Mouse (Mus musculus) liver, embryonic 14.5 days (tissue): ENCODE measurements around the gene Ak5. TPM values are rescaled to one million over a fixed set of nuclear protein-coding genes. Genes with fewer than 3 reads are reported as not detected.
A peak's percentile ranks its signal among the peaks of the same experiment; 100 is the strongest.

Experiments
- ATAC-seq: fragments of 200-750 bp; cut with Nextera tagmentation; 2 replicates; pipeline ENCODE4 v1.8.0; 2017; ENCODE audit warnings: moderate number of reproducible peaks, mild to moderate bottlenecking, moderate library complexity; ENCODE audit not compliant: insufficient read depth
- DNase-seq, 3 experiments: peaks; one replicate each; pipeline ENCODE4 v3.0.0-alpha.2; 2012 to 2013; ENCODE audit warnings: low read depth in 3 of 3, low spot score in 3 of 3
- H3K27ac ChIP-seq: fragments of 300-500 bp; sonication (generic); 2 replicates; pipeline ENCODE4 v1.5.1; 2014; ENCODE audit warnings: moderate library complexity, mild to moderate bottlenecking, control low read depth, inconsistent platforms
- H3K27me3 ChIP-seq: fragments of 300-500 bp; sonication (generic); 2 replicates; pipeline ENCODE4 v1.6.1; 2014; ENCODE audit warnings: mild to moderate bottlenecking, low read length, moderate library complexity; ENCODE audit not compliant: control insufficient read depth, insufficient read depth
- H3K36me3 ChIP-seq: fragments of 300-500 bp; sonication (generic); replicated peaks from 2 replicates; pipeline ENCODE4 v1.6.1; 2014; ENCODE audit warnings: low read depth; ENCODE audit not compliant: control insufficient read depth, insufficient read depth
- H3K4me1 ChIP-seq, 2 experiments: fragments of 200-500 bp in 1 of 2; fragments of 300-500 bp in 1 of 2; sonication (generic) in 1 of 2; replicated peaks; 2 replicates each; pipeline ENCODE4 v1.6.1; 2012 to 2014; ENCODE audit warnings: antibody characterized with exemption in 1 of 2, inconsistent platforms in 1 of 2, low read length in 1 of 2; ENCODE audit not compliant: control insufficient read depth in 2 of 2, insufficient read depth in 2 of 2
- H3K4me2 ChIP-seq: fragments of 300-500 bp; sonication (generic); 2 replicates; pipeline ENCODE4 v1.6.1; 2014; ENCODE audit warnings: low read depth, mild to moderate bottlenecking, control low read depth, moderate library complexity
- H3K4me3 ChIP-seq, 2 experiments: fragments of 200-500 bp in 1 of 2; fragments of 300-500 bp in 1 of 2; sonication (generic) in 1 of 2; 2 replicates each; pipeline ENCODE4 v1.5.1; 2012 to 2014; ENCODE audit warnings: low read depth in 2 of 2, low read length in 2 of 2, mild to moderate bottlenecking in 2 of 2, control low read depth in 1 of 2, inconsistent platforms in 1 of 2, moderate library complexity in 1 of 2; ENCODE audit not compliant: insufficient read depth in 1 of 2
- H3K9ac ChIP-seq: fragments of 300-500 bp; sonication (generic); replicated peaks from 2 replicates; pipeline ENCODE4 v1.6.1; 2014; ENCODE audit warnings: mild to moderate bottlenecking, control low read depth, moderate library complexity
- H3K9me3 ChIP-seq: fragments of 300-500 bp; sonication (generic); 2 replicates; pipeline ENCODE4 v1.6.1; 2016; ENCODE audit warnings: low read length, mixed read lengths; ENCODE audit not compliant: control insufficient read depth
- CTCF ChIP-seq: IDR thresholded peaks from 2 replicates; pipeline ENCODE4 v1.5.1; 2016; ENCODE audit warnings: antibody characterized with exemption, low read depth, control low read depth
- EP300 ChIP-seq: IDR thresholded peaks from 2 replicates; pipeline ENCODE4 v1.6.1; 2016; ENCODE audit warnings: antibody characterized with exemption, low read depth
- WGBS: fragments of 180-500 bp; shearing (Covaris S2); extraction: QIAGEN DNeasy Blood & Tissue Kit; methylation state at CpG from one replicate; pipeline ENCODE4 v1.1.7; 2014; ENCODE audit not compliant: insufficient replicate concordance; 5-methylcytosine and 5-hydroxymethylcytosine counted together
- polyA plus RNA-seq, 2 experiments: library from polyadenylated mRNA; depleted of rRNA in 1 of 2; stranded (reverse) in 1 of 2; unstranded in 1 of 2; fragments of >200 nt; fragmentation: Nextera tagmentation in 1 of 2; extraction: Ambion mirVana in 1 of 2; gene quantifications; 2 replicates each; pipeline versions ENCODE4 v1.2.1 to v1.2.3; 2012 to 2014

Ak5 gene
- polyA plus RNA-seq, 2 experiments = 0.08 to 0.18 TPM

GRCm38 (mm10) chr3:152468032-152468431, 200.1 kb downstream of the Ak5 start:
- no peak overlapping the region for H3K9ac ChIP-seq
- DNase-seq = no peak
- 76% methylated on average over 8 of the region's 8 CpGs for WGBS
- no peaks in the 10 kb centered on the region for H3K4me1 ChIP-seq
- H3K27me3 ChIP-seq = no peaks in the 10 kb centered on the region
- H3K4me3 ChIP-seq = no peak overlapping the region
- H3K27ac ChIP-seq = no peak overlapping the region
- no peak for ATAC-seq
- no peak overlapping the region for H3K4me2 ChIP-seq
- TF ChIP-seq CTCF (no peak), EP300 (no peak)
- no peaks in the 10 kb centered on the region for H3K9me3 ChIP-seq
- H3K36me3 ChIP-seq = no peaks in the 10 kb centered on the region

DNA sequence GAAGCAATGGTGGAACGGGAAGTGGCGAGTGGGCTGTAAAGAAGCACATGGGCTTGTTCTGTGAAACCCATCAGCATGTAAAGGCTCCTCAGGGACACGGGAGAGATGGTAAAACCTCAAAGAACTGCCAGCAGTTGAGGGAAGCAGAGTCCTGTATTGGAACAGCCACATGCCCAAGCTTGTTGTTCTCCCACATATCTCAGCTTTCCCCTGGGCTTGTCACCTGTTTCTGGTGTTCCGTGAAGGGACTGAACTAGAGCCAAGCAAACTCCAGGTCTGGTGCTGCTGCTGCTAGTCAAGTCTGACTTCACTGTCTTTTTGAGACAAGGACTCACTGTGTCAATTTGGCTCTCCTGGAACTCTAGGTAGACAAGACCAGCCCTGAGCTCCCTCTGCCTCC, 200.8 kb downstream of the Ak5 start:
- no peaks in the 10 kb centered on the region for H3K9me3 ChIP-seq
- no peaks in the 10 kb centered on the region for H3K27me3 ChIP-seq
- H3K4me3 ChIP-seq = no peak overlapping the region
- H3K9ac ChIP-seq = no peak overlapping the region
- DNase-seq (no peak), ATAC-seq (no peak)
- WGBS = 66% methylated on average over 4 of the region's 4 CpGs
- TF ChIP-seq CTCF (no peak), EP300 (no peak)
- H3K4me1 ChIP-seq = no peaks in the 10 kb centered on the region
- H3K36me3 ChIP-seq = no peaks in the 10 kb centered on the region
- H3K27ac ChIP-seq = no peak overlapping the region
- H3K4me2 ChIP-seq = no peak overlapping the region

DNA sequence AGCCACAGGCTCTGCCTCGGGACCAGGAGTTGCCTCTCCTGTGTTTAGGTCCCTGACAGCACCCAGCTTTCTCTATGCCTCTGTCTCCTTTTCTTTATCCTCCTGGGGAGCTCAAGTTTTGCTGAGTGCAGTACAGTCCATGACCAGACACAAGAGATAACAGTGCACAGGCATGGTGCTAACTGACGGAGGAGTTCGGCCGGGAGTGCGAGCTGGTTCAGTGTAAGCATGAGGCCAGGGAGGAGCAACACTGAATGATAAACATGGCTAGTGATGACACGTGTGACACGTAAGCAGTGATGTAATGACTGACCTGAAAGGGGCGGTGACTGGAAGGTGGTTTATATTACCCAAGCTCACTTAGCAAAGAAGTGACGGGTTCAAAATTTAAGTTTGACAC, 201.3 kb downstream of the Ak5 start:
- ATAC-seq (peak; percentile 56), DNase-seq (peak in 1 of 3 experiments; percentile 11)
- no peaks in the 10 kb centered on the region for H3K4me1 ChIP-seq
- H3K9ac ChIP-seq = no peak overlapping the region
- 58% methylated on average over 9 of the region's 9 CpGs for WGBS
- H3K27me3 ChIP-seq = no peaks in the 10 kb centered on the region
- TF ChIP-seq CTCF (no peak), EP300 (no peak)
- no peaks in the 10 kb centered on the region for H3K36me3 ChIP-seq
- H3K27ac ChIP-seq = no peak overlapping the region
- H3K4me2 ChIP-seq = no peak overlapping the region
- no peak overlapping the region for H3K4me3 ChIP-seq
- no peaks in the 10 kb centered on the region for H3K9me3 ChIP-seq

GRCm38 (mm10) chr3:152465338-152465737, 202.8 kb downstream of the Ak5 start:
- no peak for DNase-seq
- no peak overlapping the region for H3K9ac ChIP-seq
- H3K9me3 ChIP-seq = no peaks in the 10 kb centered on the region
- H3K4me3 ChIP-seq = no peak overlapping the region
- no peak overlapping the region for H3K4me2 ChIP-seq
- WGBS = 81% methylated on average over 6 of the region's 6 CpGs
- no peak for TF ChIP-seq CTCF
- no peak for TF ChIP-seq EP300
- no peaks in the 10 kb centered on the region for H3K27me3 ChIP-seq
- no peaks in the 10 kb centered on the region for H3K4me1 ChIP-seq
- ATAC-seq = no peak
- H3K36me3 ChIP-seq = no peaks in the 10 kb centered on the region
- no peak overlapping the region for H3K27ac ChIP-seq

DNA sequence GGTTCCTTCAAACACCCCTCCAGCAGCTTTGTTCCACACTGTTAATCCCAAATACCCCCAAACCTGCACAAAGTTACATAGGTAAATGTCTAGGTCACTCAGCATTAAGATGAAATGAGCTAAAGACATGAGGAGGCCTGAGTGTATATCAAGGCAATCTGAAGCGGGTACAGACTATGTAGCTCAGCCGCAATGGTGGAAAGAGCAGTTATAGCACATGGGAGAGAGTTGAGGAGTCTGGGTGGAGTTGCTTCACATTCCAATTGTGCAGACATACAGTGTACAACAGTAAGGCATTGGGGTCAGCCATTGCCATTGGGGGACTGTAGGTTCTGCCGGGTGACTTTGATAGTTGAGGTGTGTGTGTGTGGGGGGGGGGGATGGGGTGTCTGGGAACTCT, 203.7 kb downstream of the Ak5 start:
- no peaks in the 10 kb centered on the region for H3K36me3 ChIP-seq
- no peak overlapping the region for H3K9ac ChIP-seq
- no peaks in the 10 kb centered on the region for H3K9me3 ChIP-seq
- TF ChIP-seq CTCF (no peak), EP300 (no peak)
- no peaks in the 10 kb centered on the region for H3K4me1 ChIP-seq
- ATAC-seq (no peak), DNase-seq (no peak)
- H3K27ac ChIP-seq = no peak overlapping the region
- H3K27me3 ChIP-seq = no peaks in the 10 kb centered on the region
- no peak overlapping the region for H3K4me2 ChIP-seq
- WGBS = 82% methylated on average over 3 of the region's 3 CpGs
- no peak overlapping the region for H3K4me3 ChIP-seq

GRCm38 (mm10) chr3:152462900-152463299, 205.3 kb downstream of the Ak5 start:
- Histone ChIP-seq H3K4me1 (no peaks in the 10 kb centered on the region), H3K27me3 (no peaks in the 10 kb centered on the region), H3K27ac (no peak overlapping the region), H3K4me2 (no peak overlapping the region), H3K9ac (no peak overlapping the region), H3K36me3 (peaks cover 5% of the 10 kb centered on the region), H3K4me3 (no peak overlapping the region), H3K9me3 (no peaks in the 10 kb centered on the region)
- DNase-seq = no peak
- 83% methylated on average over 10 of the region's 10 CpGs for WGBS
- no peak for TF ChIP-seq EP300
- no peak for TF ChIP-seq CTCF
- no peak for ATAC-seq
